Mouse (Mus musculus) thymus, adult 2 months (tissue): ENCODE measurements at regions not wholly inside any gene's neighbourhood (a gene's known extent, or its start where the extent isn't known, plus 50 kb on each side); places are given as distances from the start of the nearest gene placed in this dataset.

ENCODE experiments used
- DNase-seq: peaks from one replicate; pipeline ENCODE4 v3.0.0; 2021
- H3K27ac ChIP-seq: fragments of 200-500 bp; 2 replicates; pipeline ENCODE4 v1.5.1; 2012; ENCODE audit warnings: low read length, control low read depth; ENCODE audit not compliant: control insufficient read depth, insufficient read depth
- H3K27me3 ChIP-seq: fragments of 200-500 bp; 2 replicates; pipeline ENCODE4 v1.6.1; 2012; ENCODE audit warnings: mild to moderate bottlenecking, low read length, moderate library complexity, mixed read lengths; ENCODE audit not compliant: control insufficient read depth, insufficient read depth
- H3K36me3 ChIP-seq: fragments of 200-500 bp; 2 replicates; pipeline ENCODE4 v1.6.1; 2012; ENCODE audit warnings: mild to moderate bottlenecking, low read length, moderate library complexity; ENCODE audit not compliant: control insufficient read depth, insufficient read depth
- H3K4me1 ChIP-seq: fragments of 200-500 bp; replicated peaks from 2 replicates; pipeline ENCODE4 v1.6.1; 2012; ENCODE audit warnings: low read length; ENCODE audit not compliant: control insufficient read depth, insufficient read depth
- H3K4me3 ChIP-seq: fragments of 200-500 bp; 2 replicates; pipeline ENCODE4 v1.5.1; 2012; ENCODE audit warnings: mild to moderate bottlenecking, low read length, control low read depth, moderate library complexity; ENCODE audit not compliant: control insufficient read depth, insufficient read depth
- CTCF ChIP-seq: fragments of 200-500 bp; IDR thresholded peaks from 2 replicates; pipeline ENCODE4 v1.5.1; 2012; ENCODE audit warnings: mild to moderate bottlenecking, control low read depth, low read length, moderate library complexity, borderline replicate concordance; ENCODE audit not compliant: control insufficient read depth, poor library complexity, insufficient read depth; ENCODE audit errors: extremely low read depth
- POLR2A ChIP-seq: fragments of 200-500 bp; IDR thresholded peaks from 2 replicates; pipeline ENCODE4 v1.6.1; 2012; ENCODE audit warnings: mild to moderate bottlenecking, low read length, control low read depth, moderate library complexity; ENCODE audit not compliant: control insufficient read depth, poor library complexity, insufficient read depth; ENCODE audit errors: extremely low read depth
- WGBS: fragments of 180-500 bp; shearing (Covaris S2); methylation state at CpG from one replicate; pipeline ENCODE4 v1.1.7; 2018; 5-methylcytosine and 5-hydroxymethylcytosine counted together

DNA sequence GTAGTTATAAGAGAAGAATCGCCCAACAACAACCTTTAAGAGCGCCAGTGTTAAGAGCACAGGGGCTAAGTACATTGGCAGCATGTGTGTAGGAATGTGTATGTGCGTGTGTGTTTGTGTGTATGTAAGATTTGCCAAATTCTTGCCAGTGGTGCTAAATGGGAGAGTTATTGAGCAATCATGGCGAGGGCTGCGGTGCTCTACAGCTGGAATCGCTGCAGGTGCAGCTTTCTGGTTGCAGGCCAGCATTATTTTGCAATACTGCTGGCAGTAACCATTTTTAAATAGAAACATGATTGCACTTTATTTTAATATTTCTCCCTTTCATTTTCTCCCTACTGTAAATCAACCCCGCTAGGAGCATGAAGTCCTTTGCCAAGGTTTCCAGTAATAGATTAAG, 313.2 kb downstream of the Rnf144b start:
- no peak overlapping the region for H3K27ac ChIP-seq
- DNase-seq = no peak
- H3K27me3 ChIP-seq = no peaks in the 10 kb centered on the region
- TF ChIP-seq CTCF = no peak
- H3K36me3 ChIP-seq = no peaks in the 10 kb centered on the region
- H3K4me3 ChIP-seq = no peak overlapping the region
- H3K4me1 ChIP-seq = no peaks in the 10 kb centered on the region
- 93% methylated on average over 7 of the region's 7 CpGs for WGBS

DNA sequence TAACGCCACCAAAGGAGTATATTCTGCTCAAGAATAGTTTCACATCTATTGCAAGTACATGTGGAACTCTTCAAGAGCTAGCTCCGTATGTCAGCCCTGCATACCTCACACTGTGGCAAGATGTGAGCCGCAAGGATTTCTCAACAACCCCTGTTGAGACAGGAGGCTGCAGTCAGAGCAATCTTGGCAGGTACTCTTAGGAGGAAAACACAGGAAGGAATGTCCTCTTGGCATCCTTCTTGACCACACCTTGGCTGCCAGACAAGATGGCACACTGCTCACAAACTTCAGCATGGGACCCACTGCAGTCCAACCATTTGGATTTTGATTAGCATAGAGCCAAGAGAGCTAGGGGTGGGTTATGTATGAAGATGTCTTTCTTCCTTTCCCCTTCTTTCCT, 322.4 kb downstream of the Rnf144b start:
- Histone ChIP-seq H3K4me1 (no peaks in the 10 kb centered on the region), H3K36me3 (no peaks in the 10 kb centered on the region), H3K27me3 (no peaks in the 10 kb centered on the region), H3K4me3 (no peak overlapping the region), H3K27ac (no peak overlapping the region)
- DNase-seq = no peak
- TF ChIP-seq POLR2A (no peak), CTCF (no peak)
- WGBS = 87% methylated on average over 3 of the region's 3 CpGs

DNA sequence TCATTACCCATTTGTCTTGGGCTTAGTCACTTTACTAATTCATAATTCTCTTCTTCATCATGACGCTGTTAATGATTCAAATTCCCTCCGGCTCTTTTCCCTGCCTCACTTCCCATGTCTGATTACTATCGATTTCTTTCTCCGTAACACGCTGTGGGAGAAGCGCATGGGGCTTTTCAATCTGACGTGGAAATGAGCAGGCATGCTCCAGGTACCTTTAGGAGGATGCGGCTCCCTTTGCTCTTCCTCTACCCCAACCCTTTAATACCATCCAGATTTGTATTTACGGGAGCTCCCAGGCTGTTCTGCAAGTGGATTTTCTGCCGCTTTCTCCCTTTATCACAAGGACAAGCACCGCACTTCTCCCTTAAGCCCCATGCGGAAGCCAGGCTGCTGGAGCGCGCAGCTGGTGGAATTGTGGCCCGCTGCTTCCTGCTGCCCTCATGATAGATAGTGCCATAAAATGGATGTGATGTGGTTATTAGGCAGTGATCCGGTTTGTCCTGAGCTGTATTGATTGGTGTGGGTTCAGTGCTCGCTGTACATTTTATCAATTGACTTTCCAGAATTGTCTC, 329.8 kb downstream of the Rnf144b start:
- H3K27me3 ChIP-seq = no peaks in the 10 kb centered on the region
- H3K4me1 ChIP-seq = no peaks in the 10 kb centered on the region
- no peak overlapping the region for H3K27ac ChIP-seq
- no peaks in the 10 kb centered on the region for H3K36me3 ChIP-seq
- WGBS = 83% methylated on average over 17 of the region's 17 CpGs
- no peak for DNase-seq
- TF ChIP-seq POLR2A = no peak
- TF ChIP-seq CTCF = no peak
- no peak overlapping the region for H3K4me3 ChIP-seq

DNA sequence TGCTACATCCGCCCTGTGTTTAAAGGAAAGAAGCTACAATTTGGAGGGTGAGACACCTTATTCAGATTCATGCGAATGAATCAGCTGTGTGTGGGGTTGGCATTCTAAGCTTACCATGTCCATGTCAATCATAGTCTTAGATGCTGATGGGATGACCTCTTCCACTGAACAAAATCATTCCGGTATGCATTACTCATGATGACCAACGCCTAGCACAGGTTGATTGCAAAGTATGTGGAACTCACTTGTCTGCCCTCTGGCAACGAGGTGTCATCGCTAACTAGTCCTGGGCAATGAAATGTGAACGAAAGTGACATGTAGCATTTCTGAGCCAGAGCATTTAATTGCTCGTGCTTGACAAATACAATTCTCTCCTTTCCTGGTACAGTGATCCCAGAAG, 339.7 kb downstream of the Rnf144b start:
- H3K4me1 ChIP-seq = no peaks in the 10 kb centered on the region
- H3K27me3 ChIP-seq = no peaks in the 10 kb centered on the region
- 92% methylated on average over 8 of the region's 8 CpGs for WGBS
- H3K36me3 ChIP-seq = no peaks in the 10 kb centered on the region
- TF ChIP-seq POLR2A (no peak), CTCF (no peak)
- no peak overlapping the region for H3K27ac ChIP-seq
- no peak overlapping the region for H3K4me3 ChIP-seq
- no peak for DNase-seq

DNA sequence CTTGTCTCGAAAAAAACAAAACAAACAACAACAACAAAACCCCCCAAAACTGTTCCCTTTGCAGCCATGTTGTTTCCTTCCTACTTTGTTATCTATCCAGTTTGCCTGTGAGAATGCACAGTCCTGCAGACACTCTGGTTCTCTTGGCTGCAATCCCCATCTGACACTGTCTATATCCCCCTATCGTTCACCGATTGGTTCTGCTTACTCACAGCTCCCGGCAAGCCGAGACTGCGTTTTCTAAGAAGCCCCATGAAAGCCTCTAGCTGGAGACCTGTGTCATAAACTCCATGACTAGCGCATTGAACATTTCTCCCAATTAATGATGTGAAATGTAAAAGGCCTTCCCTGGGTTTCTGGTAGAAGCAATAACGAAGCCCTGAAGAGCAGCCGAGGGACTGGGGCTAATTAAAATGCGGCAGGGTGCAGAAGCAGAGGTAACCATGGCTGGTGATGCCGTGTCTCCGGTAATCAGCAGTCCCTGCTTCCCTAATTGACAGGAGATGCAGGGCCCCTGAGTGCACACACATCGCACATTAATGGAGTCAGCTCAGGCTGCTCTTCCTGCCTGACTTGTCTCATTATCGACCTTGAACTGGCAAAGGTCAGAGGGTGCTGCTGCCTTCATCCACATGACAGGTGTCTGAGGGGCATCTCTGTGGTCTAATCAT, 349.2 kb downstream of the Rnf144b start:
- 88% methylated on average over 14 of the region's 14 CpGs for WGBS
- DNase-seq = no peak
- Histone ChIP-seq H3K4me3 (no peak overlapping the region), H3K27ac (no peak overlapping the region), H3K27me3 (no peaks in the 10 kb centered on the region), H3K36me3 (no peaks in the 10 kb centered on the region), H3K4me1 (no peaks in the 10 kb centered on the region)
- TF ChIP-seq POLR2A (no peak), CTCF (no peak)

DNA sequence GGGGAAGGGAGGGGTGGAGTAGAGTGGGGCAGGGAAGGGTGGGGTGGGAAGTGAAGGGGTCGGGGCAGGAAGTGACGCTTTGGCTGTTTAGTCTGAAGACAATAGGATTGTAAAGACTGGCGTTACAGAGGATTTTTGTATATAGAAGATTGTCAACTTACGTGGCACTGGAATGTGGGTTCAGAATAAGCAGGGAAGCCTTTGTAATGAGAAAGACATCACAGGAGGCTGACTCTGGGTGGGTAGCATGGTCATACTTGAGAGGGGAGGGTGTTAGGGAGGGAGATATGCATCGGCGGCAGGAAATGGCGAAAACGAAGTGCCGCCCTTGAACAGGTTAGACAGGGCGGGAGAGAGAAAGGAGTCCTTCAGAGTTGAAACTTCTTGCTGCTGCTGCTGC, 357.7 kb downstream of the Rnf144b start:
- Histone ChIP-seq H3K4me1 (no peaks in the 10 kb centered on the region), H3K27me3 (no peaks in the 10 kb centered on the region), H3K27ac (no peak overlapping the region), H3K4me3 (no peak overlapping the region), H3K36me3 (no peaks in the 10 kb centered on the region)
- WGBS = 76% methylated on average over 10 of the region's 10 CpGs
- DNase-seq = no peak
- TF ChIP-seq CTCF (no peak), POLR2A (no peak)

DNA sequence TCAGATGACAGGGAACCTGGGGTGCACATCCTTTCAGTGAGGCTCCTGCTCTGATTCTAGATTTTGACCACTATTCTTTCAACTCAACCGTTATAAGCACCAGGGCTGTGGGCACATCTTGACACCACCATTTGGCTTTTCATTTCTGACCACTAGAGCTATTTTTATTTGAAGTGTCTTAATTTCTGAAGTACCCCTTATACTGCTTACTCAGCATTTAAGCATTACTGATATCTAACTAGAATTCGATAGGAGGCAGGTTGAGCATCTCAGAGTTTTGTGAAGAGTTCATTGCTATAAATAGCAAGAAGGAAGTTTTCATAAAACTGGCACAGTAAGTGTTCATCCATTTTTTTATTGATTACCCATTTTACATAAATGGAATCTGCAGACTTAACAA, 362.4 kb downstream of the Rnf144b start:
- TF ChIP-seq POLR2A = no peak
- TF ChIP-seq CTCF = no peak
- DNase-seq = no peak
- WGBS = 91% methylated on average over 2 of the region's 2 CpGs
- no peak overlapping the region for H3K4me3 ChIP-seq
- H3K27me3 ChIP-seq = no peaks in the 10 kb centered on the region
- no peaks in the 10 kb centered on the region for H3K36me3 ChIP-seq
- H3K4me1 ChIP-seq = no peaks in the 10 kb centered on the region
- no peak overlapping the region for H3K27ac ChIP-seq

DNA sequence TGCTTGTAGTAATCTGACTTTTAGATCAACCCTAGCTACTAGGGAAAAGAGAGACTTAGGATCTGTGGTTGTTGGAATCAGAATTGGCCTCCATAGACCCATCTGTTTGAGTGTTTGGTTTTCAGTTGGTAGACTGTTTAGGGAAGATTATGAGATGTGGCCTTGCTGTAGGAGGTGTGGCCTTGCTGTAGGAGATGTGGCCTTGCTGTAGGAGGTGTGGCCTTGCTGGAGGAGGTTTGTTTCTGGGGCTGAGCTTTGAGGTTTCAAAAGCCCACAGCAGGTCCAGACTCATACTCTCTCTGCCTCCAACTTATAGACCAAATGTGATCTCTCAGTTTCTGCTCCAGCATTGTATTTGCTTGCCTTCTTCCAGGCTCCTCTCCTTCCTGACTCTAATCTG, 363.7 kb downstream of the Rnf144b start:
- H3K27ac ChIP-seq = no peak overlapping the region
- no peaks in the 10 kb centered on the region for H3K36me3 ChIP-seq
- H3K4me3 ChIP-seq = no peak overlapping the region
- no peaks in the 10 kb centered on the region for H3K4me1 ChIP-seq
- no peaks in the 10 kb centered on the region for H3K27me3 ChIP-seq
- no peak for TF ChIP-seq CTCF
- TF ChIP-seq POLR2A = no peak
- no peak for DNase-seq
